Mouse (Mus musculus): ENCODE measurements around the gene Haghl. TPM values are rescaled to one million over a fixed set of nuclear protein-coding genes. Genes with fewer than 3 reads are reported as not detected.
A peak's percentile ranks its signal among the peaks of the same experiment; 100 is the strongest.
"Not testable (repeated sequence)": the region's sequence is repeated elsewhere in the genome, so short reads cannot be mapped to it uniquely, and the experiment has no call there.

The Haghl gene
- polyA plus RNA-seq, 1 experiment from 2014 or later: 108 TPM

DNA sequence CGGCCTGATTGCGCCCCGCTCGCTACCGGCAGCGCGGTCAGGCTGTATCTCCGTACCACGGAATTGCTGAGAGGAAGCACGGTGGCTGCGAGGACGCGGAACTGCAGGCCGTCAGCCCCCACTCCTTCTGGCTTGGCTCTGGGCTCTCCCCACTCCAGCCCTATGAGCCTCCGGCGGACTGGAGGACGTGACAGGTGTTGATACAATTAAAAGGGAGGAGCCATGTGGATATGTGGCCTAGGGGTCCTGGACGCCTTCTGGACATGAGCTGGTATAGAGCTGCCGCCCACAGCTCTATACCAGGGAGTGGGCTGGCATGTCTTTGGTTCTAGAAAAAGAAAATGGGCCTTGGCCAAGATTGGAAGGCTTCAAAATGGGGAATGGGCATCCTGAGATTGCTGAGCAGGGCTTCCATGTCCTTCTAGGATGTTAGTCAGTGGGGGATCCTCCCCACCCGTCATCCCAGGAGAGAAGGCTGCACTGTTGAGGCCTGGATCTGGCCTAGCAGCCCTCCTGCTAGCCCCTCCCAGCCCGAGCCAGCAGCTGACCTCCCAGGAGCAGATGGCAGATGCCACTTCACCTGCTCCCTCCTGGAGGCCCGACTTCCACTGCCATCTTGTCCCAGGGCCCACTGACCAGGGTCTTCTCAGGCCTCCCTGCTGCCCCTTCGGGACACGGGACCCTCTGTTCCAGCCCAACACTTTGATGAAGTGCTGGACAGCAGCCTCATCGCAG lies 24.3 kb upstream of the Haghl start:
- no peaks in the 10 kb centered on the region for H3K9me3 ChIP-seq (replicated peaks)
- H3K4me1 ChIP-seq: peaks cover 39% of the 10 kb centered on the region
- peaks cover 3% of the 10 kb centered on the region; the same call in 1 of the 2 replicates for H3K27me3 ChIP-seq
- H3K4me2 ChIP-seq: peak overlapping the region; percentile 91
- ATAC-seq: peak; percentile 71
- H3K36me3 ChIP-seq (ENCODE audit: poor library complexity, severe bottlenecking): no peaks in the 10 kb centered on the region
- H3K4me3 ChIP-seq: peak overlapping the region; percentile 70
- H3K9ac ChIP-seq: peak overlapping the region; percentile 89
- peak overlapping the region; percentile 95 for H3K27ac ChIP-seq
- WGBS: 6% methylated on average over 25 of the region's 25 CpGs

DNA sequence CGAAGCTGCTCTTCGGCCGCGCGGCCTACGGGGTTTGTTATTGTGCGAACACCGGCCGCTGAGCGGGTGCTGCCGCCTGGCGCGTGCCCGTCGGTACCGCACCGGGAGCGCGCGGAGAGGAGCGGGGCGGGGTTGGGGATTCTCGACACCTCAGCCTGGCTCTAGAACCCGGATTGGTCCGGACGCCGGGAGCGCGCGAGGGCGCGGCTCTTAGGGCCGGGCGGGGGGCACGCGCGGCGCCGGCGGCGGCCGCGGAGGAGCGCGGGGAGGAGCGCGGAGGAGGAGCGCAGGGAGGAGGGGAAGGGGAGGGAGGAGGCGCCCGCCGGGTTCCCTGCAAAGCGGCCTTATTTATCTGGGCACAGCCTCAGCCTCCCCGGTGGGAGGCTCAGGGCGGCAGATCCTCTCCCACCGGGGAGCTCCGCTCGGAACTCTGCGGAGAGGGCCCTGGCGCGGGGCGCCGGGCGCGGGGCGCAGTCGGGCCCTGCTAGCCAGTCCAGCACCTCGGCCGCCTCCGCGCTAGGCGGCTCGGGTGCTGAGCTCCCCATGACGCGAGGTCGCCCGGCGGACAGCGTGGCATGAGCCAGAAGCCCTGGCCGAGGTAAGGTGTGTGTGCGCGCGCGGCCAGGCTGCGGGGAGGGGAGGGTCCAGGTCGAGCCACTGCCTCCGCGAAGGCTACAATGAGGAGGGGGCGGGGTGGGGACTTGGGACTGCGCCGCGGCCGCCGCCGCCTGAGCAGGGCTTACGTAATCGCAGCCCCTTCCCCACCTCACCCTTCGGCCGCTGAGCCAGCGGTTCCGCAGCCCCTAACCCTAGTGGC lies 23.5 kb upstream of the Haghl start, which contains the start of gene Fbxl16:
TSS of gene Fbxl16 (plus strand) at position 297 of the 817 bp plus-strand sequence.
- Histone ChIP-seq H3K9ac (peak within 1 kb of the TSS; percentile 89), H3K9me3 (replicated peaks) (no peaks in the 10 kb centered on the region), H3K27me3 (peaks cover 3% of the 10 kb centered on the region; the same call in 1 of the 2 replicates), H3K36me3 (ENCODE audit: poor library complexity, severe bottlenecking) (no peaks in the 10 kb centered on the region), H3K4me3 (peak within 1 kb of the TSS; percentile 70), H3K4me2 (peak within 1 kb of the TSS; percentile 91), H3K27ac (peak within 1 kb of the TSS; percentile 95), H3K4me1 (peaks cover 41% of the 10 kb centered on the region)
- peak; percentile 84 for ATAC-seq
- under 1% methylated on average over 89 of the region's 100 CpGs for WGBS

DNA sequence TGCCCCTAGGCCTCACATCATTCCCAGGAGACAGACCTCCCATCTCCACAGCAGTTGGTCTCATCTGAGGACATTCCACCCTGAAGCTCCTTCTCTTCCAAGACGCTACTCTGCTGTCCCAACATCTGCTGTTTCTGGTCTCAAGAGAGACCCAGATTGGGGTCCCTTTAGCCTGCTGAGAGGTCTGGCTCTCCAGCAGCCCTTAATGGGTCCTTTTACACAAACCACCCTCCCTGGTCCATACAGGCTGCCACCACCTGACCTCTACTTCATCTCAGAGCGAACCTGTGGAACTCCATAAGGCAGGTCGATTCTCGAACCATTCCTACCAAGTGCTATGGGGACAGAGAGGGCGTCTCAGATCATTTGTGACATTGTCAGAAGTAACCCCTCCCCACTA lies 22.6 kb upstream of the Haghl start:
- H3K4me2 ChIP-seq: peak overlapping the region; percentile 91
- peak overlapping the region; percentile 89; the same call in 1 of the 2 replicates for H3K9ac ChIP-seq
- WGBS: 39% methylated on average over 5 of the region's 5 CpGs
- no peaks in the 10 kb centered on the region for H3K9me3 ChIP-seq (replicated peaks)
- no peak for ATAC-seq
- no peaks in the 10 kb centered on the region for H3K36me3 ChIP-seq (ENCODE audit: poor library complexity, severe bottlenecking)
- H3K27ac ChIP-seq: peak overlapping the region; percentile 95
- H3K4me1 ChIP-seq: peaks cover 45% of the 10 kb centered on the region
- H3K4me3 ChIP-seq: peak overlapping the region; percentile 70
- H3K27me3 ChIP-seq: peaks cover 3% of the 10 kb centered on the region; the same call in 1 of the 2 replicates

DNA sequence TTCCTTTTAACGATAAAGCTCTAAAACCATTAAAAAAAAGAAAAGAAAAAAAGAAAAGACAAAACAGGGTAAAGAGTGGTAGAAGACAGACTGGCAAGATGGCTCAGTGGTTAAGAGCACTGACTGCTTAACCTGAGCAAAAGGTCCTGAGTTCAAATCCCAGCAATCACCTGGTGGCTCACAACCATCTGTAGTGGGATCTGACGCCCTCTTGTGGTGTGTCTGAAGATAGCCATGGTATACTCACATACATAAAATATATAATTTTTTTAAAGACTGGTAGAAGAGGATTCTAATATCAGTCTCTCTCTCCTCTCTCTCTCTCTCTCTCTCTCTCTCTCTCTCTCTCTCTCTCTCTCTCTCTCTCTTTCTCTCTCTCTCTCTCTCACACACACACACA lies 22.0 kb upstream of the Haghl start:
- ATAC-seq; H3K27ac ChIP-seq; H3K4me3 ChIP-seq; H3K4me2 ChIP-seq; H3K27me3 ChIP-seq; H3K36me3 ChIP-seq (ENCODE audit: poor library complexity, severe bottlenecking); H3K9ac ChIP-seq; H3K9me3 ChIP-seq (replicated peaks): not testable (repeated sequence)
- peaks cover 46% of the 10 kb centered on the region for H3K4me1 ChIP-seq
- 38% methylated on average over 2 of the region's 2 CpGs for WGBS

DNA sequence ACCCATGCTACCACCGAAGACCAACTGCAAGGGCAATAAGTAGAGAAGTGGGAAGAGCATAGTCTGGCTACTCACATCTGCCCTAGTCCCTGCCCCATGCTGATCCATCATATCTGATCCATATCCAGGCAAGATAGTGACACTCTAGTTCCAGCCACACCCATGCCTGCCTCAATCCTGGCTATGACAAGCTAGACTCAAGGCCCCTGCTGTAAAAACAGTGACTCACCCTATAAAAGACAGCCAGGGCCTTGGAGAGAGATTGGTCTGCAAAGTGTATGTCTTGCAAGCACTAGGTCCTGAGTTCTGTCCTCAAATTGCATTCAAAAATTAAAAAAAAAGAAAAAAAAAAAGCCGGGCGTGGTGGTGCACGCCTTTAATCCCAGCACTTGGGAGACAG lies 21.0 kb upstream of the Haghl start:
- no peak overlapping the region for H3K9ac ChIP-seq
- no peaks in the 10 kb centered on the region for H3K9me3 ChIP-seq (replicated peaks)
- H3K36me3 ChIP-seq (ENCODE audit: poor library complexity, severe bottlenecking): no peaks in the 10 kb centered on the region
- H3K27ac ChIP-seq: no peak overlapping the region
- H3K27me3 ChIP-seq: no peaks in the 10 kb centered on the region
- H3K4me1 ChIP-seq: peaks cover 52% of the 10 kb centered on the region
- H3K4me3 ChIP-seq: no peak overlapping the region
- WGBS: 91% methylated on average over 4 of the region's 4 CpGs
- ATAC-seq: no peak
- no peak overlapping the region for H3K4me2 ChIP-seq

DNA sequence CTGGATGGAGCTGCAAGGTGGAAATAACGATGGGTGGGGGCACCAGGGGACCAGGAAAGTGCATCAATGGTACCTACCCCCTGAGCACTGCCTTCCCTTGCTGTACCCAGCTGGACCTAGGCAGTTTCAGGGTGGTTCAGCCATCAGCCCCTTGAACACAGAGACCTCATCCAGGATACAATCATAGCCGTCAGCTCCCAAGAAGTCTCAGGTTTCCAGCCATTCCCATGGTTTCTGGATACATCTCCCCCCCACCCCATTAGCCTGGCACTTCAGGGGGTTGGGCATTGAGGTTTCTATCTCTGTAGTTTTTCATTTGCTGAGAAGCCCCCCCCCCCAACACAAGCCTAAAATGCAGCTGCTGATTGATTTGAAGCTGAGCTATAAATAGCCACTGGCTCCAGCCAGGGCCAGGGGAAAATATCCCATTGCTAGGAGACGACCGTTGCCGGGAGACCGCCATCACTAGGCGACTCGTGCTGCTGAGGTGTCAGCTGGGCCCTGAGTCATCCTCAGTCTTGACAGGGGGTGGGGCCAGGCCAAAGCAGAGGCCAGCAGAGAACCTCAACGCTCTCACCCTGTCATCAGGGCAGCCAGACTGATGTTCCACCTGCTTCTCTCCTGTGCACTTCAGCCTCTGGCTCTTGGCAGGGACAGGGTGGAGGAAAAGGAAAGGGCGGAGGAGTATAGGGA lies 17.5 kb upstream of the Haghl start:
- peak overlapping the region; percentile 42 for H3K4me2 ChIP-seq
- H3K27ac ChIP-seq: peak overlapping the region; percentile 91
- peak overlapping the region; percentile 14; the same call in 1 of the 2 replicates for H3K4me3 ChIP-seq
- ATAC-seq: peak; percentile 93
- H3K9ac ChIP-seq: peak overlapping the region; percentile 57
- H3K9me3 ChIP-seq (replicated peaks): no peaks in the 10 kb centered on the region
- H3K4me1 ChIP-seq: peaks cover 26% of the 10 kb centered on the region
- no peaks in the 10 kb centered on the region for H3K36me3 ChIP-seq (ENCODE audit: poor library complexity, severe bottlenecking)
- no peaks in the 10 kb centered on the region for H3K27me3 ChIP-seq
- WGBS: 9% methylated on average over 10 of the region's 10 CpGs

DNA sequence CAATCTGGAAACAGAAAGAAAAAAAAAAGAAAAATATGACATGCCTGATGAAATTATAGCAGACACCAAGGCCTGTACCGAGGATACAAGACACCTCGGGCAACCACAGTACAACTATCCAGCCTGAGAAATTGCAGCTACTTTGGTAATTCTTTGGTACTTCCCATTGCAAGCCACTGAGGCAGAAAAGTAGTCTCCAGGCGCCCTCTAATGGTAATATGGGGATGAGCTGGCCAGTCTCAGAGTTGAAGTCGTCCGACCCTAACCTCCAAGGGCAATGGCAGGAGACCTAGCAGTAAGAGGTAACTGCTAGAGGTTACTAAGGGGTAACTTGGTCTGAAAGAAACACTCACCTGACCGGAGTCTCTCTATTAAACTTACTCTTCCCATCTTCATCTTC lies 15.6 kb upstream of the Haghl start:
- 0 out of 2 replicates have a peak, but pooled peaks have one; percentile 6 for ATAC-seq
- no peaks in the 10 kb centered on the region for H3K36me3 ChIP-seq (ENCODE audit: poor library complexity, severe bottlenecking)
- no peak overlapping the region for H3K9ac ChIP-seq
- no peak overlapping the region for H3K27ac ChIP-seq
- no peaks in the 10 kb centered on the region for H3K27me3 ChIP-seq
- WGBS: 8% methylated on average over 6 of the region's 6 CpGs
- H3K4me3 ChIP-seq: no peak overlapping the region
- H3K9me3 ChIP-seq (replicated peaks): no peaks in the 10 kb centered on the region
- peaks cover 40% of the 10 kb centered on the region for H3K4me1 ChIP-seq
- no peak overlapping the region for H3K4me2 ChIP-seq

DNA sequence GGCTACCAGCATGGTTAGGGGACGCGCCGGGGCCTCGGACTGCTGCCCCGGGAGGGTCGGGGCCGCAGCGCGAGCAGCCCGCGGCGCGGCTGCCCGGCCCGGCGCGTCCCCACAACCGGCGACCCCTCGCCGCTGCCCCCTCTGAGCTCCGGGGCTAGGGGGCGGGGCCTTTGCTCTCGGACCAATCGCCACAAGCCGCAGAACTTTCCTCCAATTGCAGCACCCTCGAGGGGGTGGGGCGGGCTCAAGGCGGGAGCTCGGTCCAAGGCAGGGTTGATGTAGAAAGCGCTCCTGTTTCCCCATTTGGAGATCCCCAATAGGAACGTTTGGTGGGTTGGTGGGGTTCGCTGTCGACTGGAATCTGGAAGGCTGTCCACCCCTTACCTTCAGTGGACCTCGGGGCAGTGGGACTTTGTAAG lies 11.5 kb upstream of the Haghl start, which contains the start of gene Metrn:
TSS of gene Metrn (minus strand) at position 186 of the 419 bp plus-strand sequence.
- peaks cover 55% of the 10 kb centered on the region for H3K4me1 ChIP-seq
- peak within 1 kb of the TSS; percentile 94 for H3K4me2 ChIP-seq
- peak within 1 kb of the TSS; percentile 74 for H3K4me3 ChIP-seq
- ATAC-seq: peak; percentile 67
- H3K9ac ChIP-seq: peak within 1 kb of the TSS; percentile 75
- H3K9me3 ChIP-seq (replicated peaks): no peaks in the 10 kb centered on the region
- peak within 1 kb of the TSS; percentile 68 for H3K27ac ChIP-seq
- WGBS: 1% methylated on average over 32 of the region's 35 CpGs
- H3K27me3 ChIP-seq: no peaks in the 10 kb centered on the region
- no peaks in the 10 kb centered on the region for H3K36me3 ChIP-seq (ENCODE audit: poor library complexity, severe bottlenecking)

DNA sequence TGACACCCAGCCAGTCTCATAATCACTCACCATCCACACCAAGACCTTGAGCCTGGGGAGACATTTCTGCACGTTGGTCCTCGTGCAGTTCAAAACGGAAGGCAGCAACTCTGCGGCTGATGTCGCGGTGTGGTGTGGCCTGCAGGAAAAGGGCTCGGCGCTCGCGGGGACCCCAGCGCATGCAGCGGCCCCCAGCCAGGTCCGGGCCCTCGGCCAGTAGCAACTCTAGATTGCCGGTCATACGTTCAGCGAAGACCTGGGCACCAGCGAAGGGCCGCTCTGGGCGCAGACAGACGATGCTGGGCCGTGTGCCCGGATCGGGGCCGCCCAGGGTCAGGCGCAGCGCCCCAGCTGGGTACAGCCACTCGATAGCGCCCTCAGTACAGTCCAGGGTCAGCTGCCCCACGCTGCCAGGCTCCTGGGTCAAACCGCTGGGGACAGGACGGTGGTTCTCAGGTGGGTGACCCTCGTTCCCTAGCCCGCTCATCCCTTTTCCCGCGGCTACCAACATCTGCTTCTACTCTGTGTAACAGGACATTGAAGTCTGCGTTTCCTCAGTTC lies 10.8 kb upstream of the Haghl start:
- no peak for ATAC-seq
- Histone ChIP-seq H3K27me3 (no peaks in the 10 kb centered on the region), H3K9me3 (replicated peaks) (no peaks in the 10 kb centered on the region), H3K4me2 (peak overlapping the region; percentile 94), H3K4me1 (peaks cover 61% of the 10 kb centered on the region), H3K27ac (peak overlapping the region; percentile 68), H3K9ac (peak overlapping the region; percentile 75), H3K36me3 (ENCODE audit: poor library complexity, severe bottlenecking) (no peaks in the 10 kb centered on the region), H3K4me3 (peak overlapping the region; percentile 74)
- WGBS: 1% methylated on average over 37 of the region's 37 CpGs

DNA sequence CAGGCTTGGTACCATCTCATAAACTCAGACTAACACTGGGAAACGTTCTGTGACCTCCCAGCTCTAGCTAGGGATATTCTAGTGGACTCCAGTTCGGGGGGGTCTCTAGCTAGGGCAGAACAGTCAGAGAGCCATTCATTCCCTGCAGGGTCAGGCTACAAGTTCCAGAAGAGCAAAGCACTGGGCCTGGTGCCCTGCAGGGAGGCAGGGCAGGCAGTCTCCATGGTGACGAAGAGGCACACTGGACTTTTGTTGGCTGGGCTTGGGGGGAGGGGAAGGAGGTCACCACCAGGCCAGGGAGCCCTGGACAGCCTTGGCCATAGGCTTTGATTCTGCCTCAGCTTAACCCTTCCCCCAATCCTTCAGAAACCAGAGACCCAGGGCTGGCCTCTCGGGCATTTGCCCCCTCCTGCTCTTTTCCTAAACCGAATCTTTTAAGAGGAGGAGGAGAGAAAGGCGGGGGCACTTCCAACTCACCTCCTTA lies 10.2 kb upstream of the Haghl start, which contains the start of gene AC134908.4:
TSS of gene AC134908.4 (minus strand) at position 51 of the 484 bp plus-strand sequence.
- H3K36me3 ChIP-seq (ENCODE audit: poor library complexity, severe bottlenecking): 0 out of 2 replicates have a peak, but pooled peaks cover under 1% of the 10 kb centered on the region
- ATAC-seq: no peak
- H3K4me3 ChIP-seq: peak within 1 kb of the TSS; percentile 74
- H3K9ac ChIP-seq: peak within 1 kb of the TSS; percentile 75
- H3K4me2 ChIP-seq: peak within 1 kb of the TSS; percentile 94
- H3K4me1 ChIP-seq: peaks cover 67% of the 10 kb centered on the region
- H3K27ac ChIP-seq: peak within 1 kb of the TSS; percentile 94
- WGBS: 5% methylated on average over 6 of the region's 6 CpGs
- no peaks in the 10 kb centered on the region for H3K9me3 ChIP-seq (replicated peaks)
- H3K27me3 ChIP-seq: no peaks in the 10 kb centered on the region

DNA sequence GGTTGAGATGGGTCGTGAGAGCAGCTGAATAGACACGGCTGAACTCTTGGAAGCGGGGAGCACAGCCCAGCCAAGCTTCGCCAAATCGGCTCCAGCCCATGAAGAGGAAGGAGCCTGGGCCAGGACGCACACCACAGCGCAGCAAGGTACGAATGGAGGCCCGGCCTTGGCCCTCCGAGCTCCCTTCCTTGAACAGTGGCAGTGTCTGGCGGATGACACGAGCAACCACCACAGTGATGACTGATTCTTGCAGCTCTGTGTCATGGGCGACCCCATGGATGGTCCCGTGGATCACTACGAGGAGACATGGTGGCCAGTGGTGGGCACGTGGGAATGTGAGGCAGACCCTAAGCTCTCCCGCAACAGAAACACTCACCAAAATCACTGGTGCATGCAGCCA lies 9.5 kb upstream of the Haghl start:
- H3K27ac ChIP-seq: peak overlapping the region; percentile 94
- peak overlapping the region; percentile 75 for H3K9ac ChIP-seq
- 0 out of 2 replicates have a peak, but pooled peaks cover 5% of the 10 kb centered on the region for H3K36me3 ChIP-seq (ENCODE audit: poor library complexity, severe bottlenecking)
- 50% methylated on average over 17 of the region's 17 CpGs for WGBS
- peak overlapping the region; percentile 74 for H3K4me3 ChIP-seq
- H3K4me1 ChIP-seq: peaks cover 70% of the 10 kb centered on the region
- H3K4me2 ChIP-seq: peak overlapping the region; percentile 94
- no peak for ATAC-seq
- no peaks in the 10 kb centered on the region for H3K27me3 ChIP-seq
- H3K9me3 ChIP-seq (replicated peaks): no peaks in the 10 kb centered on the region
